Mouse (Mus musculus): ENCODE data around the gene Krtdap.

The Krtdap gene

DNA sequence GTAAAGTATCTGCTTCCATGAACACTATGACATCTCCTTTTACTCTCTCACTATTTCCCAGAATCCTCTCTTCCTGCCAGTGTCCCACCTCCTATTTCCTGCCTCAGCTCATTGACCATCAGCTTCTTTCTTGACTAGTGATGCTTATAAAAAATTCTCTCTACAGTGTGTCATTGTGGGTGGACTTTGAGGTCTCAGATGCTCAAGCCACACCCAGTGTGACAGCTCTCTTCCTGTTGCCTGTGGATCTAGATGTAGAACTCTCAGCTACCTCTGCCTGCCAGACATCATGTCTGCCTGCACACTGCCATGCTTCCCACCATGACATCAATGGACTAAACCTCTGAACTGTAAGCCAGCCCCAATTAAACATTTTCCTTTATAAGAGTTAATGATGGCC is 49.6 kb downstream of the Krtdap start:
- no peak for DNase-seq (ENCODE audit: low spot score)

DNA sequence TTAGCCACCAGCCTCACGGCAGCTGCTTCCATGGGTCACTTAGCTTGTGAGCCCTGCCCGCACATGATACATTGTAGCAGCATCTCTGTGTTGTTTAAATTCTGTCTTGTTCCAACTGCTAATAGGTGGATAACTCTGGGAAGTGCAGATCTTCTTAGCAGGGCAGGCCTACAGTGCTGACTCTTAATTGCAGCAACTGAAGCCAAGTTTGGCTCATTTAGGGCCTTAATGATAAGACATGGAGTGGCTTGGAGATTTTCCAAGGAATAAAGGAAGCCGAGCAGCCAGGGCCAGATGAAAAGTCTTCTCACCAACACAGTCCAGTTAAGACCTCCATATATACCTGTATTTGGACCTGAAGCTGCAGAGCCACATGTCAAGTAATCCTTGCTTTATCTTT is 52.6 kb downstream of the Krtdap start:
- no peak for DNase-seq (ENCODE audit: low spot score)

All from embryo, embryonic 10.5 days (tissue).